Mouse (Mus musculus) left cerebral cortex, adult 2 months (tissue): ENCODE results near the gene S100a7a. TPM values are rescaled to one million over a fixed set of nuclear protein-coding genes. Genes with fewer than 3 reads are reported as not detected.
A peak's percentile ranks its signal among the peaks of the same experiment; 100 is the strongest.

Experiments
- DNase-seq, 2 experiments: peaks; one replicate each; pipeline ENCODE4 v3.0.0; 2021 to 2022; ENCODE audit warnings: low spot score in 2 of 2, mixed read lengths in 1 of 2; ENCODE audit errors: extremely low spot score in 1 of 2
- H3K27ac ChIP-seq: fragments of 200-600 bp; 2 replicates; pipeline ENCODE4 v1.8.1; 2022
- H3K4me3 ChIP-seq: fragments of 200-600 bp; 2 replicates; pipeline ENCODE4 v1.8.1; 2022
- CTCF ChIP-seq: fragments of 200-600 bp; IDR thresholded peaks from 2 replicates; pipeline ENCODE4 v1.8.1; 2022; ENCODE audit warnings: antibody characterized with exemption, mild to moderate bottlenecking, moderate library complexity
- intact Hi-C: fragments of 180-260 bp; cut with DNase I; formaldehyde crosslinking; loops from one replicate; pipeline ENCODE4 v1.15.1; 2025
- long read RNA-seq, 2 experiments: library from polyadenylated mRNA; stranded (forward); transcript quantifications; one replicate each; pipeline ENCODE4 v2.0.0; 2021; ENCODE audit warnings: borderline mapping rate in 2 of 2
- total RNA-seq, 2 experiments: library from RNA; stranded (reverse); gene quantifications; 2 replicates each; pipeline ENCODE4 v1.2.3; 2021

The S100a7a gene
- 1 to 10 TPM in 1 of 2 experiments, under 1 TPM in 1; 0.72 to 1.1 TPM for total RNA-seq
- long read RNA-seq, experiment 1, result 0 reads
- long read RNA-seq, experiment 2, result 0 reads

DNA sequence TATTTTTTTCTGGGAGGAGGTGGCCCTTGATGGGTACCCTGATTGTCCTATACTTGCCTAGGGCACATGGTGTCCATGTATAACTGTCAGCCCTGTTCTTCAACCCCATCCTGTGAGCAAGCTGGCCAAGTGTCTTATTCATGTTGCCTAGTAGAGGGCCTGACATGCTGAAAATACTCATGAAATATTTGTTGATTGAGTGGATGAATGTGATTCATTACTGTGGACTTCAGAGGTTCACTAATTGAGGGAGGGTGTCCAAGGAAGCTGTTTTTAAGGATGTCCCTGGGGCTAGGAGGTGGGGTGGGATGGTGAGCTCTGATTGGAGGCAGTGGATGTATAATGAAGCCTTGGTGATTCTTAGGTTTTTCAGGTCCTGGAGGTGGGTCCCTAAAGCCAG is at the start of gene S100a7a:
S100a7a (plus strand) TSS at position 301 of the 400 bp plus-strand sequence.
- TF ChIP-seq CTCF, result no peak
- Histone ChIP-seq H3K27ac (no peak within 1 kb of the TSS), H3K4me3 (no peak within 1 kb of the TSS)
- intact Hi-C loops, result loop anchor here (1.0 to 5.0 kb wide), 6 partner anchors 36 to 241 kb away; partner anchors contain the start of genes Chtop, Ints3 and Snapin
- no peak for DNase-seq

DNA sequence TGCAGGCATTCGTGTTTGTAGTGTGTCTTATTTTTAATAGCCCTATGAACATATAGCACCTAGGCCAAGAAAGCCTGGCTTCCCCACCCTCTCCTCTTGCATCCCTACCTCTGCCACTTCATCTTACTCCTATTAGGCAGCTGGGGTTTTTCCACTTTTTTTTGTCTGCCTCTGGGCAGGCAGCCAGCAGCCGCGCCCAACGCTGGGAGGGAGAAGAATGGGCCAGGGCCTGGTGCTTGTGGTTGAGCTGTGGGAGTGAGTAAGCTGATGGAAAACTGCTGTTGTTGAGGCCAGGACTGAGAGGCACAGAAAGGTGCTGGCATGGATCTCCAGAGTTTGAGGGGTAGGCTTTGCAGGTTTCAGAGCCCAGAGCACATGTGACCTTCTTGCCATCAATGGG is 49.4 kb upstream of the S100a7a start:
- peak; percentile 69 to 72 for DNase-seq
- no peak for TF ChIP-seq CTCF
- Histone ChIP-seq H3K27ac (peak overlapping the region; percentile 46; the same call in 1 of the 2 replicates), H3K4me3 (no peak overlapping the region)
- intact Hi-C loops, result loop anchor here (2.0 kb wide), 1 partner anchor 18 kb away; no protein-coding TSS in a partner anchor

DNA sequence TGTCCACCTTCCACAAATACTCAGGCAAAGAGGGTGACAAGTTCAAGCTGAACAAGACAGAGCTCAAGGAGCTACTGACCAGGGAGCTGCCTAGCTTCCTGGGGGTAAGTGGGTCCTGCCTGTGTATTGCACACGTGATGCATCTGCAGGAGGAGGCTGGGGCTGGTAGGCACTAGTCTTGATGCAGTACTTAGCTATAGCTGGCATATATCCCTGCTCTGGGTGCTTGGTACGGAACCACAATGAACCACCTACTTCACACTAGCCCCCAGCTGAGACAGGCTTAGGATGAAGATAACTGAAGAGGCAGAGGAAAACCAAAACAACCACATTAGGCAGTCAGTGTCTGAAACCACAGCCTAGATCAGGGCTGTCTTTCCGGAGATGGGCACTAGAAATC is 48.8 kb upstream of the S100a7a start:
- TF ChIP-seq CTCF, result no peak
- Histone ChIP-seq H3K4me3 (no peak overlapping the region), H3K27ac (no peak overlapping the region; the same call in 1 of the 2 replicates)
- DNase-seq, result no peak
- intact Hi-C loops, result loop anchor here (2.0 kb wide), 1 partner anchor 18 kb away; no protein-coding TSS in a partner anchor

DNA sequence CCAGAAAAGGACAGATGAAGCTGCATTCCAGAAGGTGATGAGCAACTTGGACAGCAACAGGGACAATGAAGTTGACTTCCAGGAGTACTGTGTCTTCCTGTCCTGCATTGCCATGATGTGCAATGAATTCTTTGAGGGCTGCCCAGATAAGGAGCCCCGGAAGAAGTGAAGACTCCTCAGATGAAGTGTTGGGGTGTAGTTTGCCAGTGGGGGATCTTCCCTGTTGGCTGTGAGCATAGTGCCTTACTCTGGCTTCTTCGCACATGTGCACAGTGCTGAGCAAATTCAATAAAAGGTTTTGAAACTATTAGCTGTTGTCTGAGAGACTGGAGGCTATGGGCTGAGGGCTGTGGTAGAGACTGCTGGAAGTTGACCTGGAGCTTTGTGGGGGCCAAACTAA is 48.1 kb upstream of the S100a7a start:
- Histone ChIP-seq H3K27ac (no peak overlapping the region), H3K4me3 (no peak overlapping the region)
- no peak for TF ChIP-seq CTCF
- intact Hi-C loops, result loop anchor here (2.0 kb wide), 1 partner anchor 19 kb away; no protein-coding TSS in a partner anchor
- DNase-seq, result no peak

DNA sequence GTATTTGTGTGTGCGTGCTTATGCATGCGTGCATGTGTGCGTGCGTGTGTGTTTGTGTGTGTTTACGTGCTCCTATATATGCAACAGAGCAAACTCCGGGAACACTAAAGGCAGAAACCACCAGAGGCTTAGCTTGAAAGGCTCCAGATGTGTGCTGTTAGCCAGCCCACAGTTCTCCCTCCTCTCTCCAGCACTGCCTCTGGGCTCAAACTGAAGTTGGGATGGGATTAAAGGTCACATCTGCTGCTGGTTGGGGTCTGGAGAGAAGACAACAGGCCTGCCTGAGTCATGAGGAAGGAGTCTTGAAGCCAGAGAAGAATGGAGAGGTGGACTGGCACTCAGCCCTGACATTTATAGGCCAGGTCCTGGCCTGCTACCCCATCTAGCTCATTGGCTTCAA is 47.6 kb upstream of the S100a7a start:
- no peak overlapping the region for H3K27ac ChIP-seq
- H3K4me3 ChIP-seq, result no peak overlapping the region
- TF ChIP-seq CTCF, result no peak
- intact Hi-C loops, result no loop called here
- no peak for DNase-seq

DNA sequence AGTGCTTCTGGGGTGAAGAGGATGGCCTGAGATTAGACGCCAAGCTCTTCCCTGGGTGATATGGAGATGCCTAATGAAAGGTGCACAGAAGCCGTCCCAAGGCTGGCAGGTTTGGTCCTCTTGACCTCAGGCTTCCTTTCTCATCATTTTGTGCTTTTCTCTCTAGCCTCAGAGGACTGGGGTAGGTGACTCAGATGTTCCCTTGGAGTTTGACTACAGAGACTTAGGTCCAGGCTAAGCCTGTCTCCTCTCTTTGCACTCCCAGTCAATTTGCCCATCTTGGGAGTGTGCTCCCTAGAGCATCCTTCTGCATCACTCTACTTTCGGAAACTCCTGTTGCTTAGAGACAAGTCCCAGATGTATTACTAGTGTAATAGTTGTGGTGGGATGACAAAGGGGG is 46.5 kb upstream of the S100a7a start:
- DNase-seq, result no peak
- intact Hi-C loops, result no loop called here
- no peak for TF ChIP-seq CTCF
- Histone ChIP-seq H3K27ac (no peak overlapping the region), H3K4me3 (no peak overlapping the region)

DNA sequence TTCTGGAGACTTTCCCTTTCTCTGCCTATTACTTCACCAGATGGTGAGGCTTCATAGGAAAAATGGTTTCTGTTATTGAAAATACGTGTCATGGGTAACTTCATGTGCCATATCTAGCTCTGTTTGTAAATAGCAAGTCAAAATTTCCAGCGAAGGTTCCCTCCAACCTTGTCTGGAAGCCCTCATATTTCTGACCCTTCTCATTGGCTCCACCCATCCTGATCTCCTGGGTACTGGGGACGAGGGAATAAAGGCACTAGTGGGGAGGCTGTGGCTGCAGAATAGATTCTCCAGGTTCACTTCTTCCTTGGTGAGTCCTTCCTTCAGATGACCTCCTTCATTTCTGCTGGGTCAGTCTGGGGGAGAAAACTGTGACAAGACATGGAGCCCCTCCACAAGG is 45.6 kb upstream of the S100a7a start, which contains the start of gene S100a5:
S100a5 (plus strand) TSS at position 301 of the 400 bp plus-strand sequence.
- Histone ChIP-seq H3K4me3 (no peak within 1 kb of the TSS), H3K27ac (no peak within 1 kb of the TSS)
- intact Hi-C loops, result no loop called here
- DNase-seq, result no peak
- TF ChIP-seq CTCF, result no peak

DNA sequence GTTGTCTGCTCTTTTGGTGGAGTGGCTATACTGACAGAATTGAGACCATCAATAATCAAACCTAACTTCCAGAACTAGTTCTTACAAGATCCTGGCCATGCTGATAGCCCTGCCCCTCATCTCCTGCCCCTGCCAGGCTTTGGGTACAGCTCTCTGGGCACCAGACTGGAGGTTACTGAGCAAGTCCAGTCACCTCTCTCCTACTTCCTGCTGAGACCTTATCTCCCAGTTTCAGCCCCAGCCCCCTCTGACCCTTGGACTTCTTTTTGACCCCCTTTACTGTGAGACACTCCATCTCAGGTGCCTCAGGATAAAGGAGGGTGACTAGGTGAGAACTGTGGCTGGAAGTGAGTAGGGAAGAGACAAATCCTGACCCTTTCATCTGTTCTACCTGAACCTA is 44.7 kb upstream of the S100a7a start:
- no peak overlapping the region for H3K27ac ChIP-seq
- no peak for DNase-seq
- no peak overlapping the region for H3K4me3 ChIP-seq
- intact Hi-C loops, result no loop called here
- TF ChIP-seq CTCF, result no peak

DNA sequence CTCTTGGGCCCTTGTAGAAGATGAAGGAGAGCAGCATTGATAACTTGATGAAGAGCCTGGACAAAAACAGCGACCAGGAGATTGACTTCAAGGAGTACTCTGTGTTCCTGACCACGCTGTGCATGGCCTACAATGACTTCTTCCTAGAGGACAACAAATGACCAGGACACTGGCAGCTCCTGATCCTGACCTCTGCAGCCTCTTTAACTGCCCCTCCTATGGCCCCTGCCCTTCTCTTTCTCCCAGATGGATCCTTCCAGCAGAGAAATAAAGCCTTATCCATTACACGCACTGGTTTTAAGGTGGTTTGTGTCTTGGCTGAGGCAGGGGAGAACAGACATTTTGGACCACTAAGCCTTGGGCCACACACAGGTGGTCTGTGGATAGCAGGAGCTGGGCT is 42.3 kb upstream of the S100a7a start:
- TF ChIP-seq CTCF, result no peak

DNA sequence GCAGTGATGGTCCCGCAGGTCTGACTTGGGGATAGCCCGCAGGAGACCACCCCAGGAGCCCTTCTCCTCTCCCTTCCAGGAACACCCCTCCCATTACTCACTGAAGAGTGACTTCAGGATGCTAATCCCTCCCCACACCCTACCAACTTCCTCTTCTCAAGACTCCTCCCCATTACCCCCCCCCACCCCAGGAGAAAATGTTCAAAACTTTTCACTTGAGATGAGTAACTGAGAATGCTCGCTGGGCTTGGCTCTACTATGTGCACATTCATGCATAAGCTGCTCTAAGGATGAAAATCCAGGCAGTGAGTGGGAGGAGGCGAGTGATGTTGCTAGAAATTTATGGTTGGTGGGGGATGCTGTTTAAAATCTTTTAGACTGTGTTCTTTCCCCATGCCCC is 41.8 kb upstream of the S100a7a start:
- H3K4me3 ChIP-seq, result no peak overlapping the region
- intact Hi-C loops, result loop anchor here (1.0 kb wide), 1 partner anchor 25 kb away; no protein-coding TSS in a partner anchor
- TF ChIP-seq CTCF, result no peak
- no peak overlapping the region for H3K27ac ChIP-seq
- no peak for DNase-seq

More for the DNA sequence above, 42.3 kb upstream of the S100a7a start:
- no peak overlapping the region for H3K27ac ChIP-seq
- no peak overlapping the region for H3K4me3 ChIP-seq
- intact Hi-C loops, result no loop called here
- no peak for DNase-seq

DNA sequence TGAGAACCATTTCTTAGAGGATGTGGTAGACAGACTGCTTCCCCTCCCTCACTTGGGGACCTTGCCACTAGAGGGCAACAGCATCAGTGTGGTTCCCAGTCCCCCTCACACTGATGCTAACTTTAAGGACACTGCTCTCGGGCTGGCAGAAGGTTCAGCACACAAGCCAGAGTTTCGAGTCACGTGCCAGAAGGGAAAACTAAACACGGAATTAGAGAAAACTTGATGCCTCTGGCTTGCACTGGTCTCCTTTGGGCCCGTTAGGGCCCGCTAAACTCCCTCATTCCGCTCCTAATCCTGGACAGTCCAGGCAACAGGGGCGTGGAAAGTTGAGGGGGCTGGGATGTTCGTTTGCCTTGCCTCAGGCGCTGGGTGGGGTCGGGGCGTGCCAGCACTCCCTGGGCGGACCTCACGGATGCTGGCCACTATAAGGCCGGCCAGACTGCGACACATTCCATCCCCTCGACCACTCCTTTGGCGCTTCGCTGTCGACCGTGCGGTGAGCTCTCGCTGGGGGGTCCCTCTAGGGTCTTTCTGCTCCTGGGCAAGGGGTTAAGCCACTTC is 41.0 kb upstream of the S100a7a start, which contains the start of gene S100a6:
S100a6 (plus strand) TSS at position 155 of the 564 bp plus-strand sequence.
- Histone ChIP-seq H3K4me3 (peak within 1 kb of the TSS; percentile 48), H3K27ac (peak within 1 kb of the TSS; percentile 47)
- peak in 1 of 2 experiments; percentile 41 for DNase-seq
- peak; percentile 63 for TF ChIP-seq CTCF
- intact Hi-C loops, result loop anchor here (1.0 kb wide), 1 partner anchor 26 kb away; no protein-coding TSS in a partner anchor

DNA sequence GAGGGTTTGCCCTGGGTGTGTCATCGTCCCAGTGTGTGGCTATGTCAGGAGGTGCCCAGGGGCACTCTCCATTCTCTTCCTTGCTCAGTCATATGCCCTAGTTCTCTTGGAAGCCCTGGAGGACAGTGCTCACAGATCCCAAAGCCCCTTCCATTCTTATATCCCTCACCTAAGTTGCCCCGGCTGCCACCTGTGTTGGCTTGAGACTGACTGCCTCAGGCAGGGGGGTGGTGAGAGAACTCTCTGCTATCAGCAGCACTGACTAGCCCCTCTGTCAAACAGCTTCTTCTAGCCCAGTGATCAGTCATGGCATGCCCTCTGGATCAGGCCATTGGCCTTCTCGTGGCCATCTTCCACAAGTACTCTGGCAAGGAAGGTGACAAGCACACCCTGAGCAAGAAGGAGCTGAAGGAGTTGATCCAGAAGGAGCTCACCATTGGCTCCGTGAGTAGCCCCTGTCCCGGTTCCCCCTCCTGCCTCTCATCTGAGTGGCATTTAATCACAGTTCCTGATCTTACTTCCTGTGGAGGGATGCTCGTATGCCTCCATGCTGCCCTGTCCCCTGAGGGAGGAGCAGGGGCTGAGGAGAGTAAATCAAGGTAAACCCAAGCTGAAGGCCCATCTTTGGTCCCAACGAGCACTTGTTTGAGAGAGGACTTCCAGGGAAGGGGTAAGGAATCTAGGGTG is 40.2 kb upstream of the S100a7a start:
- TF ChIP-seq CTCF, result no peak
- Histone ChIP-seq H3K4me3 (peak overlapping the region; percentile 48), H3K27ac (peak overlapping the region; percentile 47)
- intact Hi-C loops, result loop anchor here (2.0 kb wide), 2 partner anchors 89 to 123 kb away; partner anchors contain the start of gene Snapin
- no peak for DNase-seq
